Mouse (Mus musculus): ENCODE measurements around the gene Omg. TPM values are rescaled to one million over a fixed set of nuclear protein-coding genes. Genes with fewer than 3 reads are reported as not detected.

Omg gene
- polyA plus RNA-seq (2014; fragmentation: Illumina TruSeq; extraction: RNeasy Lipid Tissue Mini Kit (QIAGEN cat#74804); ENCODE audit: low read depth, low replicate concordance) = not detected

DNA sequence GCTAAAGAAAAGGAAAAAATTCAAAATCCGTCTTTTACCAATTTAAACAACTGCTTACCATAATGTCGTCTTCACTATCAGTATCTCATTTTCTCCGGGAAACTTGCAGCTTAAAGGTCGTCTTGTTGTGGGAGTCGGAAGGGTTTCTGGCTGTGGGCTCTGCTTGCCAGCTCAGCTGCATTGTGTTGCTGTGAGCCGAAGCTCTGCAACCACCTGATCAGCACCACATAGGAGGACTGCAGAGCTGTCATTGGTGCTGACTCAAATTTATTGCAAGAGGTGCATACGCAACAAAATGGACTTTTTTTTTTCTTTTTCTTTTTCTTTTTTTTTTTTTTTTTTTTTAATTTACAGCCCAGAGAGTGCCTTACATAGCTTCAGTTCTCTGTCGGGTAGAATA lies at the start of gene Omg:
Gene Omg, minus strand, starts transcription at position 240 of the 400 bp plus-strand sequence.

DNA sequence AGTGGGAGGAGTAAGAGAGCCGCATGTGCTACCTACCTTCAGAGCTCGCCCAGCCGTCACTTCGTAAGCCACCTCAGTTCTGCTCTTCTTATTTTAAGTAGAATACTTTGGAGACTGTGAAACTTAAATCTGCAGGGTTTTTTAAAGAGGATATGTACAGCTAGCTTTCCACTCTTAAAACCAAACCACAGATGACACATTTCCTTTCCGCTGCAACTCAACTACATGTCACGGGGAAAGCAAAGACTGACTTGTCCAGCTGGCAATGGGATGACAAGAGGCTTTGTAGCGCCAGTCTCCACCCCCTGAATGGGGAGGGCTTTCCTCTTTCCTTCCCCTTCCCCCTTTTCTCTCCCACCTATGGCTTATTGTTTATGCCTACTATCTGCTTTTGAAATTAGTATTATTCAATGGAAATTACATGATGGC lies 26.5 kb upstream of the Omg start, which contains the start of the genes Evi2 and Evi2a:
Gene Evi2, minus strand, starts transcription at position 257 of the 429 bp plus-strand sequence.
Gene Evi2a, minus strand, starts transcription at position 277 of the 429 bp plus-strand sequence.

GRCm38 (mm10) chr11:79523560-79524309 lies 19.9 kb upstream of the Omg start, which contains the start of gene Evi2b:
Gene Evi2b (minus strand): TSS chr11:79523762.

Other genes starting within 250 kb of the Omg start
- 45.3 TPM for gene Wsb1, start 249.4 kb downstream of the Omg start, polyA plus RNA-seq (2014; fragmentation: Illumina TruSeq; extraction: RNeasy Lipid Tissue Mini Kit (QIAGEN cat#74804); ENCODE audit: low read depth, low replicate concordance)
- not detected for gene Gm9964, start 207.2 kb downstream of the Omg start, polyA plus RNA-seq (2014; fragmentation: Illumina TruSeq; extraction: RNeasy Lipid Tissue Mini Kit (QIAGEN cat#74804); ENCODE audit: low read depth, low replicate concordance)
- gene Nf1, start 164.4 kb downstream of the Omg start, polyA plus RNA-seq (2014; fragmentation: Illumina TruSeq; extraction: RNeasy Lipid Tissue Mini Kit (QIAGEN cat#74804); ENCODE audit: low read depth, low replicate concordance) = 12.0 TPM
- gene Evi2b, start 19.7 kb upstream of the Omg start, polyA plus RNA-seq (2014; fragmentation: Illumina TruSeq; extraction: RNeasy Lipid Tissue Mini Kit (QIAGEN cat#74804); ENCODE audit: low read depth, low replicate concordance) = 7.8 TPM
- 0.53 TPM for gene Evi2, start 26.5 kb upstream of the Omg start, polyA plus RNA-seq (2014; fragmentation: Illumina TruSeq; extraction: RNeasy Lipid Tissue Mini Kit (QIAGEN cat#74804); ENCODE audit: low read depth, low replicate concordance)
- 10.5 TPM for gene Evi2a, start 26.5 kb upstream of the Omg start, polyA plus RNA-seq (2014; fragmentation: Illumina TruSeq; extraction: RNeasy Lipid Tissue Mini Kit (QIAGEN cat#74804); ENCODE audit: low read depth, low replicate concordance)
- 78.4 TPM for gene Rab11fip4, start 87.1 kb upstream of the Omg start, polyA plus RNA-seq (2014; fragmentation: Illumina TruSeq; extraction: RNeasy Lipid Tissue Mini Kit (QIAGEN cat#74804); ENCODE audit: low read depth, low replicate concordance)

All from adipose tissue, adult 10 weeks (tissue).